Mouse (Mus musculus) right cerebral cortex, adult 2 months (tissue): Measurements from ENCODE around the gene Ppp4r4.
"Not testable (repeated sequence)": the region's sequence is repeated elsewhere in the genome, so short reads cannot be mapped to it uniquely, and the experiment has no call there.

Experiments
- DNase-seq, 2 experiments: peaks; one replicate each; pipeline ENCODE4 v3.0.0; 2021 to 2022; ENCODE audit warnings: low spot score in 2 of 2

Gene Ppp4r4

GRCm38 (mm10) chr12:103634430-103634829 lies 102.3 kb downstream of the Ppp4r4 start:
- no peak for DNase-seq

GRCm38 (mm10) chr12:103635846-103636245 lies 103.8 kb downstream of the Ppp4r4 start:
- DNase-seq = no peak

DNA sequence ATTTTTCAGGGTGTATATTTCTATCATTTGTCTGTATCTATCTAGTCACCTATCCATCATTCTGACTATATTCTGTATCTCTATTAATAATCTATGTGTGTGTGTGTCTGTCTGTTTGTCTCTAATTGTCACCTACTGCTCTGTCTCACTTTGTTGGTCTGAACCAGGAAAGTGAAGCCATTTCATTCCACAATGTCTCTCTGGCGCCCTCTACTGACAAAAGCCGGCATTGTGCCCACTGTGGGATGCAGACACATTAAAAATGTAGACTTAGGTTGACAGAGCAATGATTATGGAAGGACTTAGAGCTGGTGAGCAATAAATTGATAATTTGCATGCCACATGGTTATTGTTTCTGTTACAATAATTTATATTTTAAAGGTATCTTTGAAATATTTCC lies 111.3 kb downstream of the Ppp4r4 start:
- DNase-seq = peak; percentile 88 to 90

GRCm38 (mm10) chr12:103643818-103644217 lies 111.7 kb downstream of the Ppp4r4 start:
- no peak for DNase-seq

- DNase-seq = no peak
These were observed 112.5 kb downstream of the Ppp4r4 start for GRCm38 (mm10) chr12:103644601-103645000.

DNA sequence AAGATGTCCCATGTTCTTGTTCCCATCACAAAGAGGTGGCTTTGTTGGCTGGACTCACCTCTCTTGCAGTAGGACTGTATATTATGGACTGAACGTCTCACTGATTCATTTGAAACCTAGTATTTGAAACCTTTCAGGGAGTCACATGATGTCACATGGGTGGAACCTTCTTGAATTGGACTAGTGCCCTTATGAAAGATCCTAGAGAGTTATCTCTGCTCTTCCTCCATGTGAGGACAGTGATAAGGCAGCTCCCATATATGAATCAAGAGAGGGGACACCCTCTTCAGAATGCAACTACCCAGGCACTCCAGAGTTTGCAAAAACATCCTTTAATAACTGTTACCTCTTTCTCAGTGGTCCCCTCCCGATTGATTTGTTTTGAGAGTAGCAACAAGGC lies 114.2 kb downstream of the Ppp4r4 start:
- no peak for DNase-seq

- DNase-seq = no peak
These were observed 121.8 kb downstream of the Ppp4r4 start for GRCm38 (mm10) chr12:103653836-103654235.

GRCm38 (mm10) chr12:103655123-103656044 lies 123.3 kb downstream of the Ppp4r4 start:
- DNase-seq = no peak

DNA sequence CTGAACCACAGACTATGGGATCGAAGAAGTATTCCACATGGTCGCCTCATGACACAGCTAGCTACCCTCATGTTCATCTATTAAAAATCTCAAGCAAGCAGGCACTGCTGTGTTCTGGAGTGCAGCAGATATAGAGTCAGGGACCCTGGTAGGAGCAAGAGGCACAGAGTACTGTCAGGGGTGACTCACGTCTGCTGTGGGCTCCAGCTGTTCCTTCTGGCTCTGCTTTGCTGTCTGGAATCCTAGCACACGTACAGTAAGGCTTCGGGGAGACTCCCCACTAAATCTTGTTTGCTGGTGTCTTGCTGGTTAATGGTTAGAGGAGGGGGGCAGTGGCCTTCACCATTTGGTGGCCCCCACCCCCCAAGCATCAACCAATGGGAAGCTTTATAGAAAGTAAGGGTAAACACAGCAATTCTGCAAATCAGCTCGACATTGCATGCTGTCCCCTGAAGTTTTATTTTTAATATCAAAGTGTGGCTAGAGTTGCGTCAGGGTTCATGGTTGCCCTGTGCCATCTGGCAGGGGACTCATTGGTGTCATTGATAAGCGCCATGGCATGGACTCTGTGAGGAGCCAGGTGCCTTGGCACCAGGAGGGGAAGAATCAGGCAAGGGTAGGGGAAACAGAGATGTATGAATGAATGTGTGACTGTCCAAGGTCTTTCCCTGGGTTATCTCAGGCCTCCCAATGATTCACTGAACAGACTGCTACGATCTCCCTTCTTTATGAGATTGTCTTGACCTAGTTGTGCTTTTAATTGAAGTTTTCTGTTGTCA lies 125.0 kb downstream of the Ppp4r4 start, which contains the start of gene Serpina6:
TSS of gene Serpina6 (minus strand) at position 365 of the 779 bp plus-strand sequence.
- DNase-seq = no peak

- no peak for DNase-seq
These were observed 125.9 kb downstream of the Ppp4r4 start for GRCm38 (mm10) chr12:103657991-103658390.

DNA sequence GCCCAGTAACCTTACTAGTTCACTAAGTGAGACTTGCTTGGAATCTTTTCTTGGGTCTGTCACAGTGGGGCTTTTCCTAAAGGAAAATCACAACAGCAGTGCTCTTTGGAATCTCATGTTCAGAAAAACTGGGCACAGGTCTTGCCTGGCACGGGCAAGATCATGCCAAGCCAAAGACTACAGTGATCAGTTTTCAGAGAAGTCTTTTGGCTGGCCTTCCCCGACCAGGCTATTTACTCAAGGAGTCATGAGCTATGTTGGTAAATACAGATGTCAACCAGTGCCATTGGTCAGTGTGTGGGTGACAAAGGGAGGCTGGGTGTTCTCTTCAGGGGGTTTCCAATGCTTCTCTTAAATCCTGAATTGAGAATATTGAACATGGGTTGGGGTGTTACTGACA lies 127.1 kb downstream of the Ppp4r4 start:
- no peak for DNase-seq

DNA sequence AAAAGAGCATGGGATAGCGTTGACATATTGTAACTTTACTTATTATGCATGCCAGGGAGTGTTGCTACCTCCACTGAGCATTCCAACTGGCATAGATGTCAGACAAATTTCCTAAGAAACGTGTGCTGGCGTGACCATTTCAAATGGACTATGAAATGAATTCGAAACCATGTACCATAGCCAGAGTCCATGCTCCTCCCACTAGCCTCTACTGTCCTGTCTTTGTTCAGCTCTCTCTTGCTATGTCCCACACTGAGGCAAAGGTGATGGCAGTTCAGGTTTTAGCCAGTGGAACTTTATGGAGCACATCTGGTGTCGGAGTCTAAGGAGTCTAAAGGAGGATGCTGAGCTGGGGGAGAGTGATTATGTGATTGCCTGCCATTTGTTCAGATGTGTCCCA lies 128.0 kb downstream of the Ppp4r4 start:
- DNase-seq = no peak

- not testable (repeated sequence) for DNase-seq
These were observed 130.0 kb downstream of the Ppp4r4 start for GRCm38 (mm10) chr12:103662053-103662452.
